Mouse (Mus musculus) small intestine, adult 2 months (tissue): ENCODE data around the gene Cdadc1. TPM values are rescaled to one million over a fixed set of nuclear protein-coding genes. Genes with fewer than 3 reads are reported as not detected.

Source experiments
- H3K27ac ChIP-seq: fragments of 200-500 bp; 2 replicates; pipeline ENCODE4 v1.5.1; 2012; ENCODE audit warnings: low read depth, low read length, control low read depth, inconsistent platforms; ENCODE audit not compliant: insufficient read depth
- H3K27me3 ChIP-seq: fragments of 200-500 bp; 2 replicates; pipeline ENCODE4 v1.6.1; 2012; ENCODE audit warnings: mild to moderate bottlenecking, moderate library complexity, low read length, inconsistent platforms; ENCODE audit not compliant: control insufficient read depth, insufficient read depth
- H3K36me3 ChIP-seq: fragments of 200-500 bp; 2 replicates; pipeline ENCODE4 v1.6.1; 2012; ENCODE audit warnings: mild to moderate bottlenecking, low read length, control low read depth, inconsistent platforms; ENCODE audit not compliant: control insufficient read depth, insufficient read depth
- H3K4me1 ChIP-seq: fragments of 200-500 bp; 2 replicates; pipeline ENCODE4 v1.6.1; 2012; ENCODE audit warnings: low read length, inconsistent platforms, mixed read lengths; ENCODE audit not compliant: control insufficient read depth, insufficient read depth, insufficient read length
- H3K4me3 ChIP-seq: fragments of 200-500 bp; 2 replicates; pipeline ENCODE4 v1.5.1; 2012; ENCODE audit warnings: low read depth, mild to moderate bottlenecking, control low read depth, inconsistent platforms, low read length, moderate library complexity
- CTCF ChIP-seq: fragments of 200-500 bp; IDR thresholded peaks from 2 replicates; pipeline ENCODE4 v1.5.1; 2012; ENCODE audit warnings: low read depth, mild to moderate bottlenecking, control low read depth, inconsistent platforms, low read length, moderate library complexity, mixed read lengths; ENCODE audit not compliant: insufficient replicate concordance, insufficient read length; ENCODE audit errors: extremely low read depth
- POLR2A ChIP-seq: fragments of 200-500 bp; IDR thresholded peaks from 2 replicates; pipeline ENCODE4 v1.6.1; 2012; ENCODE audit warnings: low read depth, mild to moderate bottlenecking, control low read depth, inconsistent platforms, low read length, moderate library complexity
- WGBS: fragments of 180-500 bp; shearing (Covaris S2); methylation state at CpG from one replicate; pipeline ENCODE4 v1.1.7; 2018; 5-methylcytosine and 5-hydroxymethylcytosine counted together
- polyA plus RNA-seq: library from polyadenylated mRNA; depleted of rRNA; stranded (reverse); fragments of >200 nt; gene quantifications from 2 replicates; pipeline ENCODE4 v1.2.3, GENCODE M21; 2012; rRNA removed

Gene Cdadc1
- polyA plus RNA-seq: 0.63 and 1.9 TPM in 2 replicates

GRCm38 (mm10) chr14:59597398-59598259 is at the start of gene Cdadc1:
Gene Cdadc1 (minus strand): TSS chr14:59597959.
- H3K27me3 ChIP-seq: no peaks in the 10 kb centered on the region
- H3K4me1 ChIP-seq: peaks cover 3% of the 10 kb centered on the region
- peak within 1 kb of the TSS; percentile 80 for H3K4me3 ChIP-seq
- TF ChIP-seq CTCF (no peak), POLR2A (peak; percentile 73)
- H3K27ac ChIP-seq: peak within 1 kb of the TSS; percentile 66
- WGBS: under 1% methylated on average over 48 of the region's 48 CpGs
- H3K36me3 ChIP-seq: peaks cover 5% of the 10 kb centered on the region

GRCm38 (mm10) chr14:59646826-59647697 is 49.3 kb upstream of the Cdadc1 start:
- 59% methylated on average over 16 of the region's 16 CpGs for WGBS
- H3K27ac ChIP-seq: no peak overlapping the region
- H3K4me3 ChIP-seq: no peak overlapping the region
- TF ChIP-seq CTCF: no peak
- TF ChIP-seq POLR2A: no peak
- no peaks in the 10 kb centered on the region for H3K36me3 ChIP-seq
- H3K27me3 ChIP-seq: no peaks in the 10 kb centered on the region
- peaks cover 4% of the 10 kb centered on the region; the same call in 1 of the 2 replicates for H3K4me1 ChIP-seq

GRCm38 (mm10) chr14:59644896-59645295 is 47.1 kb upstream of the Cdadc1 start:
- TF ChIP-seq CTCF (no peak), POLR2A (no peak)
- WGBS: 84% methylated on average over 3 of the region's 3 CpGs
- H3K36me3 ChIP-seq: no peaks in the 10 kb centered on the region

GRCm38 (mm10) chr14:59644166-59644565 is 46.4 kb upstream of the Cdadc1 start:
- no peak overlapping the region for H3K4me3 ChIP-seq
- peaks cover 4% of the 10 kb centered on the region; the same call in 1 of the 2 replicates for H3K4me1 ChIP-seq
- TF ChIP-seq CTCF (no peak), POLR2A (no peak)
- no peaks in the 10 kb centered on the region for H3K27me3 ChIP-seq
- WGBS: 95% methylated on average over 1 of the region's 1 CpGs
- no peaks in the 10 kb centered on the region for H3K36me3 ChIP-seq
- H3K27ac ChIP-seq: no peak overlapping the region

More at GRCm38 (mm10) chr14:59644896-59645295, 47.1 kb upstream of the Cdadc1 start:
- Histone ChIP-seq H3K4me1 (peaks cover 4% of the 10 kb centered on the region; the same call in 1 of the 2 replicates), H3K4me3 (no peak overlapping the region), H3K27me3 (no peaks in the 10 kb centered on the region), H3K27ac (no peak overlapping the region)

GRCm38 (mm10) chr14:59643582-59643981 is 45.8 kb upstream of the Cdadc1 start:
- Histone ChIP-seq H3K36me3 (no peaks in the 10 kb centered on the region), H3K27ac (no peak overlapping the region), H3K4me1 (peaks cover 4% of the 10 kb centered on the region; the same call in 1 of the 2 replicates), H3K4me3 (no peak overlapping the region), H3K27me3 (no peaks in the 10 kb centered on the region)
- TF ChIP-seq CTCF (no peak), POLR2A (no peak)
- 37% methylated on average over 12 of the region's 12 CpGs for WGBS

GRCm38 (mm10) chr14:59641856-59642255 is 44.1 kb upstream of the Cdadc1 start:
- Histone ChIP-seq H3K27me3 (no peaks in the 10 kb centered on the region), H3K36me3 (no peaks in the 10 kb centered on the region), H3K4me1 (peaks cover 4% of the 10 kb centered on the region; the same call in 1 of the 2 replicates), H3K4me3 (no peak overlapping the region), H3K27ac (no peak overlapping the region)
- no peak for TF ChIP-seq POLR2A
- no peak for TF ChIP-seq CTCF
- 73% methylated on average over 5 of the region's 5 CpGs for WGBS
